Mouse (Mus musculus) limb, embryonic 13.5 days (tissue): Measurements from ENCODE around the gene Nosip. TPM values are rescaled to one million over a fixed set of nuclear protein-coding genes. Genes with fewer than 3 reads are reported as not detected.
"Not testable (repeated sequence)": the region's sequence is repeated elsewhere in the genome, so short reads cannot be mapped to it uniquely, and the experiment has no call there.

Experiments used
- ATAC-seq: fragments of 200-750 bp; cut with Nextera tagmentation; 2 replicates; pipeline ENCODE4 v1.8.0; 2017; ENCODE audit warnings: low read depth, moderate number of reproducible peaks, moderate TSS enrichment; ENCODE audit not compliant: low FRiP score
- H3K27ac ChIP-seq: fragments of 300-500 bp; sonication (generic); 2 replicates; pipeline ENCODE4 v1.5.1; 2015; ENCODE audit warnings: inconsistent platforms, mild to moderate bottlenecking, moderate library complexity
- H3K27me3 ChIP-seq: fragments of 300-500 bp; sonication (generic); 2 replicates; pipeline ENCODE4 v1.6.1; 2015; ENCODE audit warnings: mild to moderate bottlenecking, inconsistent platforms
- H3K36me3 ChIP-seq: fragments of 300-500 bp; sonication (generic); 2 replicates; pipeline ENCODE4 v1.6.1; 2015; ENCODE audit warnings: inconsistent platforms, mild to moderate bottlenecking, moderate library complexity
- H3K4me1 ChIP-seq: fragments of 300-500 bp; sonication (generic); 2 replicates; pipeline ENCODE4 v1.6.1; 2015; ENCODE audit warnings: inconsistent platforms
- H3K4me2 ChIP-seq: fragments of 300-500 bp; sonication (generic); replicated peaks from 2 replicates; pipeline ENCODE4 v1.6.1; 2015; ENCODE audit warnings: inconsistent platforms, mild to moderate bottlenecking, moderate library complexity
- H3K4me3 ChIP-seq: fragments of 300-500 bp; sonication (generic); 2 replicates; pipeline ENCODE4 v1.5.1; 2015; ENCODE audit warnings: moderate library complexity, mild to moderate bottlenecking, inconsistent platforms
- H3K9ac ChIP-seq: fragments of 300-500 bp; sonication (generic); 2 replicates; pipeline ENCODE4 v1.6.1; 2015; ENCODE audit warnings: mild to moderate bottlenecking, inconsistent platforms
- H3K9me3 ChIP-seq: fragments of 300-500 bp; sonication (generic); 2 replicates; pipeline ENCODE4 v1.6.1; 2016; ENCODE audit warnings: inconsistent platforms
- WGBS: fragments of 180-500 bp; shearing (Covaris S2); methylation state at CpG from one replicate; pipeline ENCODE4 v1.1.7; 2015; 5-methylcytosine and 5-hydroxymethylcytosine counted together
- polyA plus RNA-seq: library from polyadenylated mRNA; unstranded; fragments of >200 nt; fragmentation: Nextera tagmentation; extraction: Ambion mirVana; gene quantifications from 2 replicates; pipeline ENCODE4 v1.2.1, GENCODE M21; 2015

Nosip gene
- polyA plus RNA-seq, 1 experiment from 2014 or later: 71.2 TPM

DNA sequence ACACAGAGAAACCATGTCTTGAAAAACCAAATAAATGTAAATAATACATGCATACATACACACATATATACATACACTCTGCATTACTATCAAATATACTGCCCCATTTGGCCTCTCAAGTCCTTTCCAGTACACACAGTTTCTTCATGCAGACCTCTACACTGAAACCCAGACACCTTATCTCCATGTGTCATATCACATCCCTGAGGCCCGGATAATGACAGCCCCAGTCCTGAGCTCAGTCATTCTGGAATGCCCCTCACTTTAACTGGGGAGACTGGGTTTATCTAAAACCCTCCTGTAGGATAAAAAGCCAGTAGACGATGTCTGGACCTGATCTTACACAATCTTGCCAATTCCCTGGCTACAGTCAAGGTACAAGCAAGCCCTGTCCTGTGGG, 51.2 kb downstream of the Nosip start:
- no peaks in the 10 kb centered on the region for H3K4me1 ChIP-seq
- no peak for ATAC-seq
- H3K27me3 ChIP-seq: no peaks in the 10 kb centered on the region
- 69% methylated on average over 2 of the region's 2 CpGs for WGBS
- no peak overlapping the region for H3K9ac ChIP-seq
- H3K4me2 ChIP-seq: no peak overlapping the region
- no peaks in the 10 kb centered on the region for H3K9me3 ChIP-seq
- H3K4me3 ChIP-seq: no peak overlapping the region
- peaks cover 11% of the 10 kb centered on the region; the same call in 1 of the 2 replicates for H3K36me3 ChIP-seq
- H3K27ac ChIP-seq: no peak overlapping the region

DNA sequence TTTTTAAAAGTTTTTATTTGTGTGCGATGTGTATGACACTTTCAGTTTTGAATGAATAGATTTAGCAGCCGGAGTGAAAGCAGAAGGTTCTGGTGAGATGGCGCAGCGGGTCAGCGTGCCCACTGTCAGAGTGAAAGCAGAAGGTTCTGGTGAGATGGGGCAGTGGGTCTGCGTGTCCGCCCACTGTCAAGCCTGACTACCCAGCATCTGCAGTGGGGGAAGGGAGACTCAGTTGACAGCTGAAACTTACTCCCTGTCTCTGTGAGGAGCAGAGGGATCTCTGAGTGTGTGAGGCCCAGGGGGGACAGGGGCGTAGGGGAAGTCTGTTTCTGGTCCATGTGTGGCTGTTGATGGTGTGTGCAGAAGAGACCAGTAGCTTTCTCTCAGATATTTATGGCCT, 55.3 kb downstream of the Nosip start:
- Histone ChIP-seq H3K27ac (no peak overlapping the region), H3K4me3 (no peak overlapping the region), H3K27me3 (no peaks in the 10 kb centered on the region), H3K9me3 (no peaks in the 10 kb centered on the region), H3K36me3 (peaks cover 50% of the 10 kb centered on the region), H3K4me2 (no peak overlapping the region), H3K9ac (no peak overlapping the region), H3K4me1 (peaks cover 14% of the 10 kb centered on the region)
- 85% methylated on average over 8 of the region's 8 CpGs for WGBS
- ATAC-seq: no peak

DNA sequence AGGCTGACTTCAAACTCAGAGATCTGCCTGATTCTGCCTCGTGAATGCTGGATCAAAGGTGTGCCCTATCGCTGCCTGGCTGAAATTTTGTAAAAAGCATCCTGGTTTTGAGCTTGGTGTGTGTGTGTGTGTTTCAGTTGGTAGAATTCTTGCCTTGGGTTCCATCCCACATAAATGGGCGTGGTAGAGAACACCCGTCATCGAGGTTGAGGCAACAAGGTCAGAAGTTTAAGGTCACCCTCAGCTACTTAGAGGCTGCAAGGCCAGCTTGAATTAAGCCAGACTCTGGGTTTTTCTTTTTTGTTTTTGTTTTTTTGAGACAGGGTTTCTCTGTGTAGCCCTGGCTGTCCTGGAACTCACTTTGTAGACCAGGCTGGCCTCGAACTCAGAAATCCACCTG, 56.1 kb downstream of the Nosip start:
- Histone ChIP-seq H3K9me3 (no peaks in the 10 kb centered on the region), H3K27ac (no peak overlapping the region), H3K9ac (no peak overlapping the region), H3K4me2 (no peak overlapping the region), H3K4me1 (peaks cover 21% of the 10 kb centered on the region), H3K36me3 (peaks cover 57% of the 10 kb centered on the region), H3K4me3 (no peak overlapping the region), H3K27me3 (no peaks in the 10 kb centered on the region)
- ATAC-seq: no peak
- 91% methylated on average over 6 of the region's 6 CpGs for WGBS

DNA sequence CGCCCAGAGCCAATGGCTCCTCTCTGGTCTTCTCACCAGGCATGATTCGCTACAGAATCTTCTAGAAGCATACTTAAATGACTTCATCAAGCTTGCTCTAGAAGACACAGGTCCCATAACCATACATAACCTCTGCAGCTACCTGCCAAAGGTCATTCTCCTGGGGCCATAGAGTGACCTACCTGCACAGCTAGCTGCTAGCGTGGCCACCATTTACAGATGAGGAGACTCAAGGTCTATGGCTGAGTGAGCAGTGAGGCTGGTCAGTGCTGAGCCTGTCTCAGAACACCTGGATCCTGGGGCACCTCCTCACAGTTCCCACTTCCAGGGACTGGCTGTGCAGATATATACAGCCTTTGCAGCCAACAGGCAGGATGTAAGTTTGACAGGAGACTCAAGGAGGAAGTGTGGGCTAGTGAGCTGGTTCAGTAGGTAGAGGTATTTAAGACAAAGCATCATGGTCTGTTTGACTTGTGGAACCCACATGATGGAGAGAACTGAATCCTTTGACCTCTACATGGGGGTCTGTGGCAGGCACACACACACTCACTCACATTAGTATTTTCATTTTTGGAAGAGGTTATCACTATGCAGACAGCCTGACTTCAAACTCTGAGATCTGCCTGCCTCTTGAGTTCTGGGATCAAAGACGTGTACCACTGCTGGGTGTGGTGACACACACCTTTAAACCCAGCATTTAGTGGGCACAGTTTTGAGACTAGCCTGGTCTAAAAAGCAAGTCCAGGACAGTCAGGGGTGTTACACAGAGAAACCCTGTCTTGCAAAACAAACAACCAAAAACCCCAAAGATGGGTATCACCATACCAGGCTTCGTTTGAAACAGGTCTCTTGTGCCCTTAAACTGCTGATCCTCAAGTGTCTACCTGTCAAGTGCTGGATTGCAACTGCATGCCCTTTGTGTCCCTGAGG, 57.8 kb downstream of the Nosip start:
- H3K27me3 ChIP-seq: no peaks in the 10 kb centered on the region
- no peak overlapping the region for H3K4me2 ChIP-seq
- no peak for ATAC-seq
- no peak overlapping the region for H3K4me3 ChIP-seq
- no peak overlapping the region for H3K27ac ChIP-seq
- H3K9me3 ChIP-seq: no peaks in the 10 kb centered on the region
- H3K4me1 ChIP-seq: peaks cover 27% of the 10 kb centered on the region
- no peak overlapping the region for H3K9ac ChIP-seq
- WGBS: 79% methylated on average over 5 of the region's 5 CpGs
- peaks cover 61% of the 10 kb centered on the region for H3K36me3 ChIP-seq

DNA sequence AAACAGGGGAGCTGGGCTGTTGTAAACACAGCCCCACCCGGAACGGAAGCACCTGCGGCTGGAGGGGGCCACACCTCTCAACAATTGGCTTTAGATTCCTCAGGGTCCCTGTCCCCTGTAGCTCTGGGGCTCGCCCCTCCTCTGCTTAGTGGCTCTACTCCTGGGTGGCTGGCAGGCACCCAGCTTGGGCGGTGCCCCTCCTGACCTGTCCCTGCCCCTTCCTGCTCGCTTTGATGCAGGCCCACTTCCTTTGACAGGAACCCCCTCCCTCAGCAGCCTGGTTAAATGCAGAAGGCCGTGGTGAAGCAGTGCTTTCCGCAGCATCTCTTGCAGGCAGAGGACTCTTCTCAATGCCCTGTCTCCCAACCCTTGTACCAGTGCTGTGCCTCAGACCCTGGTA, 59.2 kb downstream of the Nosip start:
- ATAC-seq: no peak

DNA sequence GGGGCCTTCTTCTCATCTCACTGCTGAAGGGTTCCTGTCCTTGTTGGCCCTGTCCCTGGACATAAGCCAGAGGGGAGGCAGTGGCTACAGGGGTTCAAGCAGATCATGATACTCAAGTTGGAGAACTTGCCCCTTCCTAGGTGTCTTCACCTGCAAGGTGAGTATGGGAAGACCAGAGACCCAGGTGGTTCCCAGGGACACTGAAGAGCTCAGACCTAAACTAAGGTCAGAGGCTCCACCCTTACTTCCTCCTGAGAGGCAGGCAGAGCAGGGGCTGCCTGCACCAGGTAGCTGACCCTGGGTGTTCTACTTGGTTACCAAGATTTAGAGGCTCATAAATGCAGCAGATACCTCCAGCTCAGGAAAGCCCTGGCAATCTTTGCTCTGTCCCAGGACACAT, 59.7 kb downstream of the Nosip start:
- Histone ChIP-seq H3K9ac (0 out of 2 replicates have a peak overlapping the region, but pooled peaks have one; percentile 26), H3K27me3 (no peaks in the 10 kb centered on the region), H3K4me3 (peak overlapping the region; percentile 7; the same call in 1 of the 2 replicates), H3K36me3 (peaks cover 80% of the 10 kb centered on the region), H3K4me1 (peaks cover 46% of the 10 kb centered on the region), H3K9me3 (no peaks in the 10 kb centered on the region), H3K4me2 (peak overlapping the region; percentile 94; the same call in 1 of the 2 replicates), H3K27ac (no peak overlapping the region)
- ATAC-seq: no peak

More for the DNA sequence above, 59.2 kb downstream of the Nosip start:
- Histone ChIP-seq H3K9me3 (no peaks in the 10 kb centered on the region), H3K27me3 (no peaks in the 10 kb centered on the region), H3K27ac (no peak overlapping the region), H3K9ac (peak overlapping the region; percentile 31; the same call in 1 of the 2 replicates), H3K4me3 (peak overlapping the region; percentile 7; the same call in 1 of the 2 replicates), H3K36me3 (peaks cover 75% of the 10 kb centered on the region), H3K4me2 (peak overlapping the region; percentile 94; the same call in 1 of the 2 replicates), H3K4me1 (peaks cover 40% of the 10 kb centered on the region)
- WGBS: 61% methylated on average over 8 of the region's 8 CpGs

DNA sequence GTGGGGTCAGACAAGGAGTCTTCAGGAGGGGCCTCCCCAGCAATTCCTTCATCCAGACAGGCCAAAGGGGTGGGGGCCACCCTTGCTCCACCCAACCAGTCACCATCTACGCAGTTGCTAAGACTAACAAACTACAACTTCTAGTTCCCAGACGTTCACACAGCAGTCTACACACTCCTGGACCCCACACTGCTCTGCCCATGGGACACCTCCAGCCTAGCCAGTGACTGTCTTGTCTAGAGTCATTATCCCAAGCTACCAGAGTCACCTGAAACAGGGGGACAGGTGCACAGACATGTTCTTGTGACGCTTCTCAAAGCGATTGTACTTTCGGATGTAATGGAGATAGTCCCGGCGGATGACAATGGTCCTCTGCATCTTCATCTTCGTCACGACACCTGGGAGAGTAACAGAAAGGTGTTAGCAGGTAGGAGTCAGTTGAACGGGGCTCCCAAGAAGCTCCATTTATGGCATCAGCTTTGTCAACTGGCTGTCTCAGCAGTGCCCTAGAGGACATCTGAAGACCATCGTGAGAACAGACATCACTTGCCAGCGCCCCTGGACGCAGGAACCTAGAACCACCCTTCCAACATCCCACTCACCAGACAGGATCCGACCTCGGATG, 60.4 kb downstream of the Nosip start:
- Histone ChIP-seq H3K27ac (peak overlapping the region; percentile 86; the same call in 1 of the 2 replicates), H3K9ac (peak overlapping the region; percentile 98), H3K4me3 (peak overlapping the region; percentile 98), H3K9me3 (no peaks in the 10 kb centered on the region), H3K4me1 (peaks cover 53% of the 10 kb centered on the region), H3K27me3 (no peaks in the 10 kb centered on the region), H3K36me3 (peaks cover 83% of the 10 kb centered on the region), H3K4me2 (peak overlapping the region; percentile 94)
- WGBS: 83% methylated on average over 15 of the region's 15 CpGs
- ATAC-seq: no peak

DNA sequence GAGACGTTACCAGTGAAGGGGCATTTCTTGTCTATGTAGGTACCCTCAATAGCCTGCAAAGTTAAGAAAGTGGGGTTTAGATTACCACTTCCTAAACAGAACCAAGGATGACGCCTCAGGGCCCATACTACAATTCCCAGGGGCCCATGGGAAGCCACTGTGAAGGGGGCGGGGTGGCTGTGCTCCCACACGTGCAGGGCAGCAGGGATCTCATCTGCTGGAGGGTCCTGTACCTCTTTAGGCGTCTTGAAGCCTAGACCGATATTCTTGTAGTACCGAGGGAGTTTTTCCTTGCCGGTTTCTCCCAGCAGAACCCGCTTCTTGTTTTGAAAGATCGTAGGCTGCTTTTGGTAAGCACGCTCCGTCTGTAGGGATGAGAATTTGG, 60.9 kb downstream of the Nosip start:
- H3K27me3 ChIP-seq: no peaks in the 10 kb centered on the region
- H3K4me1 ChIP-seq: peaks cover 53% of the 10 kb centered on the region
- ATAC-seq: no peak
- H3K4me3 ChIP-seq: peak overlapping the region; percentile 98
- 17% methylated on average over 12 of the region's 12 CpGs for WGBS
- peaks cover 78% of the 10 kb centered on the region for H3K36me3 ChIP-seq
- no peaks in the 10 kb centered on the region for H3K9me3 ChIP-seq
- H3K27ac ChIP-seq: peak overlapping the region; percentile 86
- H3K9ac ChIP-seq: peak overlapping the region; percentile 98
- peak overlapping the region; percentile 94 for H3K4me2 ChIP-seq

DNA sequence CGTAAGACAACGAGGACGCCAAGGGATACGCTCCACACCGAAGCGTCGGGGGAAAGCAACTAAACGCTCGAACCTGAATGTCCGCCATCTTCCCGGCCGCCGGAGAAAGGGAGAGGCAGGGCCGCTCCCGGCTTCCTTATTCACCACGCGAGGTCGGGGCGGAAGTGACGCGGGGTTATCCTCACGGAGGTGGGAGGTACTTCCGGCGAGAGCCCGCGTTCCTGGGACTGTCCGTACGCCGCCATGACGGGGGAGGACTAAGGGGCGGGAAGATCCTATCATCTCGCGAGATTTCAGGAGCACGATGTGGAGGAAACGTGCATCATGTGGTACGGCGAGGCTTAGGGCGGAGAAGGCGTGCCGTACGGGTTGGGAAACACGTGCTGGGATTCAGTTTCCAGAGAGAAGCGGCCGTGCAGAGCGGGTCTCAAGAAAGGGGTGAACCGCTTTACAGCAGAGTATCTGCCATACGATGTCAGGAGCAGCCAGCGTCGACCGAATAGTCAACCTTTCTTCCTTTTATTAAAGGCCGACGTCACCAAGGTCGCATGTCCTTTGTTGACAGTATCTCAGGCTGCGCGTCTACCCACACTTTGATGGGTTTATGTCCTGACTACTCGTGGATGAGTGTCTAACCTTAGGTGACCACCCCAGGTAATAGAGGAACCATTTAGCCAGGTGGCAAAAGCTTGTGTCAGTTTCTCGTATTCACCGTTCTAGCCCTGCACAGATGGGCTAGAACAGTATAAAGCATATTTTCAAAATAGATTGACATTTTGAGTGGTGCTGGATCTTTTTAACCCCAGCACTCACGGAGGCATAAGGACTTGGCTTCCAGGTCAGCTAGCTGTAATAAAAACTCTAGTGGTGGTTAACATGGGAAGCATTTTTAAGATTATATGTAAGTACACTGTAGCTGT, 62.3 kb downstream of the Nosip start, which contains the start of gene Rps11:
Rps11 (minus strand) TSS at position 216 of the 920 bp plus-strand sequence.
- Histone ChIP-seq H3K4me3 (peak within 1 kb of the TSS; percentile 98), H3K4me1 (peaks cover 57% of the 10 kb centered on the region), H3K27ac (peak within 1 kb of the TSS; percentile 92), H3K4me2 (peak within 1 kb of the TSS; percentile 94), H3K36me3 (peaks cover 67% of the 10 kb centered on the region), H3K27me3 (no peaks in the 10 kb centered on the region), H3K9me3 (no peaks in the 10 kb centered on the region), H3K9ac (peak within 1 kb of the TSS; percentile 98)
- under 1% methylated on average over 59 of the region's 59 CpGs for WGBS
- ATAC-seq: peak; percentile 79

DNA sequence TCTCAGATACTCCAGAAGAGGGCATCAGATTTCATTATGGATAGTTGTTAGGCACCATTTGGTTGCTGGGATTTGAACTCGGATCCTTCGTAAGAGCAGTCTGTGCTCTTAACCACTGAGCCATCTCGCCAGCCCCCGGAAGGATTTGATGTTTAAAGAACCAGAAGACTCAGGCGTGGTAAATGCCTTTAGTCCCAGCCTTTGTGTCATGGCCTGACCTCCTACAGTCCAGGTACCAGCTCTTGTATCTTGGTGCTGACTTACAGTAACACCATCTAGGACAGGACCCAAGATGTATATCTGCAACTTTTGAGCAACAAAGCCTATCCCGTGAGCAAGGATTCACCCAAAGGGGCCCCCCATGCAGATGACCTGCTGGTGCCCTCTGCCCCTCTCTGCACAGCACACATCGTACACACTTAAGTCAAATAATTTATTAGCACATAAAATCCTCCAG, 62.9 kb downstream of the Nosip start:
- no peaks in the 10 kb centered on the region for H3K27me3 ChIP-seq
- H3K36me3 ChIP-seq: peaks cover 60% of the 10 kb centered on the region
- H3K9ac ChIP-seq: peak overlapping the region; percentile 39; the same call in 1 of the 2 replicates
- peak overlapping the region; percentile 98; the same call in 1 of the 2 replicates for H3K4me3 ChIP-seq
- peak overlapping the region; percentile 94 for H3K4me2 ChIP-seq
- 12% methylated on average over 7 of the region's 7 CpGs for WGBS
- ATAC-seq: no peak
- H3K4me1 ChIP-seq: peaks cover 62% of the 10 kb centered on the region
- peak overlapping the region; percentile 92; the same call in 1 of the 2 replicates for H3K27ac ChIP-seq
- H3K9me3 ChIP-seq: no peaks in the 10 kb centered on the region

DNA sequence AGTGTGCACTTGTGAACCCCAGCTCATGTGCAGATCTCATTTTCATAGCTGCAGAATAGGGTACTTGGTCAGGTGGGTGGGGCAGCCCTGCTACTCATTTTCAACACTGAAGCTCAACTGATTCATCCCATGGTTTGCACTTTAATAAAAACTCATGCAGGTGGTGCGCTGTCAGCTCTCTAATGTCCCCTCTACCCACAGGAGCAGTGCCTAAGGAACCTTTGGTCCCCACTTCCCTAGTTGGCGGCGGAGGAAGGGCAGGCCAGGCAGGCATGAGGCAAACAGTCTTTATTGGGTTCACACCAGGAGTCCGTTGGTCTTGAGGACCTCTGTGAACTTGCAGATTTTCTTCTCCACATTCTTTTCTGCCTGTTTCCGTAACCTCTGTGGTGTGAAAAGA, 63.4 kb downstream of the Nosip start:
- H3K4me3 ChIP-seq, ATAC-seq, H3K27me3 ChIP-seq, H3K9me3 ChIP-seq: not testable (repeated sequence)
- Histone ChIP-seq H3K4me1 (peaks cover 62% of the 10 kb centered on the region), H3K4me2 (peak overlapping the region; percentile 94), H3K9ac (peak overlapping the region; percentile 100), H3K27ac (peak overlapping the region; percentile 92; the same call in 1 of the 2 replicates), H3K36me3 (peaks cover 55% of the 10 kb centered on the region)
- 61% methylated on average over 5 of the region's 5 CpGs for WGBS
